Mouse (Mus musculus) embryonic fibroblast, embryonic 13.5 days (primary cell): Measurements from ENCODE around the gene Sp7. TPM values are rescaled to one million over a fixed set of nuclear protein-coding genes. Genes with fewer than 3 reads are reported as not detected.

ENCODE experiments used
- H3K27ac ChIP-seq: 2 replicates; pipeline ENCODE4 v1.5.1; 2012; ENCODE audit warnings: low read length, control low read depth, inconsistent platforms; ENCODE audit not compliant: insufficient read depth
- H3K4me1 ChIP-seq: 2 replicates; pipeline ENCODE4 v1.6.1; 2011; ENCODE audit warnings: low read length; ENCODE audit not compliant: control insufficient read depth, insufficient read depth
- H3K4me3 ChIP-seq: 2 replicates; pipeline ENCODE4 v1.5.1; 2011; ENCODE audit warnings: mild to moderate bottlenecking, control low read depth, low read length; ENCODE audit not compliant: insufficient read depth
- CTCF ChIP-seq: IDR thresholded peaks from 2 replicates; pipeline ENCODE4 v1.5.1; 2011; ENCODE audit warnings: mild to moderate bottlenecking, control low read depth, low read length, moderate library complexity, borderline replicate concordance; ENCODE audit not compliant: insufficient read depth
- POLR2A ChIP-seq: IDR thresholded peaks from 2 replicates; pipeline ENCODE4 v1.6.1; 2011; ENCODE audit warnings: low read depth, mild to moderate bottlenecking, control low read depth, low read length, moderate library complexity
- polyA plus RNA-seq: library from polyadenylated mRNA; stranded (reverse); fragments of >200 nt; gene quantifications from 2 replicates; pipeline ENCODE4 v1.2.4, GENCODE M21; 2011; ENCODE audit warnings: low read depth; ENCODE audit not compliant: missing spikeins, insufficient read length

Sp7 gene
- polyA plus RNA-seq, result 0.52 and 1.1 TPM in 2 replicates

DNA sequence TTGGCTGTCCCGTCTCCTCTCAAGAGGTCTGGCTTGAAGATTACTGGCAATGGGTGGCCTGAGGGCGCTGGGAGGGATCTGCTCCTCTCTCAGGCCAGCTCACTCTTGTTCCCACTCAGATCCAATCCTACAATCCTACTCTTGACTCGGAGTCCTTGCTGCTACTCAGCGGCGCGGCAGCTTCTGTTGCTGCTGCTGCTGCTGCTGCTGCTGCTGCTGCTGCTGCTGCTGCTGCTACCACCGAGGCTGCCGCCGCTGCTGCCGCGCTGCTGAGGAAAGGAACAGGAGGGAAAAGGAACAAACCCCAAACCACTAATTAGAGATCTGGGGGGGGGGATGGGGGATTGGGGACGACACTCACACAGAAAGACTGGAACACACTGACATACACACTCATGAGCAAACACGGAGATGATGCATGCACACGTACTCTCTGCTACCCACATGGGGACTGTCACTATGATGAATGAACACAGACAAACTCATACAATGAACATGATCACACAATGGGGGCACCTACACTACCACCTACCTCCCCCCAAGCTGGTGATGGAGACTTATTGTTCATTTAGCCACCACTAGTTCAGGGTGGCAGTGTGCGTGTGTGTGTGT lies at the start of gene Sp7:
Sp7 (minus strand) TSS at position 450 of the 612 bp plus-strand sequence.
- H3K4me1 ChIP-seq, result no peaks in the 10 kb centered on the region
- H3K4me3 ChIP-seq, result no peak within 1 kb of the TSS
- TF ChIP-seq POLR2A, result no peak
- TF ChIP-seq CTCF, result no peak
- no peak within 1 kb of the TSS for H3K27ac ChIP-seq

DNA sequence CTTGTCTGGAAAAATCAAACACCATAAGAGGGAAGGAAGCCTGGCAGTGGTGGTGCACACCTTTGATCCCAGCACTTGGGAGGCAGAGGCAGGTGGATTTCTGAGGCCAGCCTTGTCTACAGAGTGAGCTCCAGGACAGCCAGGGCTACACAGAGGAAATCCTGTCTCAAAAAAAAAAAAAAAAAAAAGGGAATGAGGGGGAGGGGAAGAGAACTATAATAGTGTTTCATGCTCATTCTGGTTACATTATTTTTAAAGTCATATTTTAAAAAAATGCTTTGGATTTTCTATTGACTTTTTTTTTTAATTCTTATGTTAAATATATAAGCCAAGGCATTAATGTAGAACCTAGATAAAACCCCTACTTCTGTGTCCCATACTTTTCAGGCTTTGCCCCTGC lies 46.7 kb upstream of the Sp7 start:
- Histone ChIP-seq H3K4me1 (0 out of 2 replicates have a peak, but pooled peaks cover 3% of the 10 kb centered on the region), H3K27ac (no peak overlapping the region), H3K4me3 (no peak overlapping the region)
- TF ChIP-seq POLR2A, result no peak
- no peak for TF ChIP-seq CTCF

DNA sequence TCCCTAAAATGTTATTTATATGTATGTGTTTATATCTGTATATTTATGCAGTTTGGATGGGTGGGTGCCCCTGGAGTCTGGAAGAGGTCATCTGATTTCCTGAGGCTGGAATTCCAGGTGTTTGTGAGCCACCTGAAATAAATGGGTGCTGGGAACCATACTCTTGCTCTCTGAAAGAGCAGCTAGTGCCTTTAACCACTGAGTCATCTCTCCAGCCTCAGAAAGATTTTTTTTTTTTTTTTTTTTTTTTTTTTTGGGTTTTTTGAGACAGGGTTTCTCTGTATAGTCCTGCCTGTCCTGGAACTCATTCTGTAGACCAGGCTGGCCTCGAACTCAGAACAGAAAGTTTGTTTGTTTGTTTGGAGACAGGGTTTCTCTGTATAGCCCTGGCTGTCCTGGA lies 44.1 kb upstream of the Sp7 start:
- TF ChIP-seq CTCF (no peak), POLR2A (no peak)
- H3K27ac ChIP-seq, result no peak overlapping the region
- H3K4me1 ChIP-seq, result 0 out of 2 replicates have a peak, but pooled peaks cover 3% of the 10 kb centered on the region
- no peak overlapping the region for H3K4me3 ChIP-seq

DNA sequence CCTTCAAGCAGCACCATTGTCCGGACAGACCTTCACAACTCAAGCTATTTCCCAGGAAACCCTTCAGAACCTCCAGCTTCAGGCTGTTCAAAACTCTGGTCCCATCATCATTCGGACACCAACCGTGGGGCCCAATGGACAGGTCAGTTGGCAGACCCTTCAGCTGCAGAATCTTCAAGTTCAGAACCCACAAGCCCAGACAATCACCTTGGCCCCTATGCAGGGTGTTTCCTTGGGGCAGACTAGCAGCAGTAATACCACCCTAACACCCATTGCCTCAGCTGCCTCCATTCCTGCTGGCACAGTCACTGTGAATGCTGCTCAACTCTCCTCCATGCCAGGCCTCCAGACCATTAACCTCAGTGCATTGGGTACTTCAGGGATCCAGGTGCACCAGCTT lies 42.3 kb upstream of the Sp7 start:
- no peak for TF ChIP-seq POLR2A
- no peak for TF ChIP-seq CTCF
- Histone ChIP-seq H3K4me1 (0 out of 2 replicates have a peak, but pooled peaks cover 3% of the 10 kb centered on the region), H3K27ac (no peak overlapping the region), H3K4me3 (no peak overlapping the region)

DNA sequence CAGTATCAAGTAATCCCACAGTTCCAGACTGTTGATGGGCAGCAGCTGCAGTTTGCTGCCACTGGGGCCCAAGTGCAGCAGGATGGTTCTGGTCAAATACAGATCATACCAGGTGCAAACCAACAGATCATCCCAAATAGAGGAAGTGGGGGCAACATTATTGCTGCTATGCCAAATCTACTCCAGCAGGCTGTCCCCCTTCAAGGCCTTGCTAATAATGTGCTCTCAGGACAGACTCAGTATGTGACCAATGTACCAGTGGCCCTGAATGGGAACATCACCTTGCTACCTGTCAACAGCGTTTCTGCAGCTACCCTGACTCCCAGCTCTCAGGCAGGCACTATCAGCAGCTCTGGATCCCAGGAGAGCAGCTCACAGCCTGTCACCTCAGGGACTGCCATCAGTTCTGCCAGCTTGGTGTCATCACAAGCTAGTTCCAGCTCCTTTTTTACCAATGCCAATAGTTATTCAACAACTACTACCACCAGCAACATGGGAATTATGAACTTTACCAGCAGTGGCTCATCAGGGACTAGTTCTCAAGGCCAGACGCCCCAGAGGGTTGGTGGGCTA lies 41.7 kb upstream of the Sp7 start:
- Histone ChIP-seq H3K4me3 (no peak overlapping the region), H3K27ac (no peak overlapping the region), H3K4me1 (0 out of 2 replicates have a peak, but pooled peaks cover 3% of the 10 kb centered on the region)
- no peak for TF ChIP-seq CTCF
- no peak for TF ChIP-seq POLR2A

DNA sequence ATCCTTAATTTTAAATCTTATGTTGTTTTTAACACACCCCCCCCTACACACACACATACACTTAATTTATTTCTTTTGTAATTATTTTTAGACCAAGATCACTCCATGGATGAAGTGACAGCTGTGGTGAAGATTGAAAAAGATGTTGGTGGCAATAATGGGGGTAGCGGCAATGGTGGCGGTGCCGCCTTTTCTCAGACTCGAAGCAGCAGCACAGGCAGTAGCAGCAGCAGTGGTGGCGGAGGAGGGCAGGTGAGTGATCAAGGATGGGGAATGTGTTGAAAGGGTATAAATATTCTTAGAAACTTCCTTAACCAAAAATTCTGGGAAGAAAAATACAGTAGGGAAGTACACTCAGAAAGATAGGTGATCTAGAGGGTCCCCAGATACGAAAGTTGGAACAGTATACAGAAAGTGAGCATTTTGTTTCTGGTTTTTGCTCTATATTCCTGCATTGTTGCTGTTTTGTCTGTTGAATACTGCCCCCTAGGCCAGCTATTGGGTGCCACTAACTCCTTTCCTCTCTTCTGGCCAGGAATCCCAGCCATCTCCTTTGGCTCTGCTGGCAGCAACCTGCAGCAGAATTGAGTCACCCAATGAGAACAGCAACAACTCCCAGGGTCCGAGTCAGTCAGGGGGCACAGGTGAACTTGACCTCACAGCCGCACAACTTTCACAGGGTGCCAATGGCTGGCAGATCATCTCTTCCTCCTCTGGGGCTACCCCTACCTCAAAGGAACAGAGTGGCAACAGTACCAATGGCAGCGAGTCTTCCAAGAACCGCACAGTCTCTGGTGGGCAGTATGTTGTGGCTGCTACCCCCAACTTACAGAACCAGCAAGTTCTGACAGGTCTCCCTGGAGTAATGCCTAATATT lies 40.9 kb upstream of the Sp7 start:
- TF ChIP-seq CTCF (no peak), POLR2A (no peak)
- 0 out of 2 replicates have a peak, but pooled peaks cover 3% of the 10 kb centered on the region for H3K4me1 ChIP-seq
- no peak overlapping the region for H3K4me3 ChIP-seq
- no peak overlapping the region for H3K27ac ChIP-seq

DNA sequence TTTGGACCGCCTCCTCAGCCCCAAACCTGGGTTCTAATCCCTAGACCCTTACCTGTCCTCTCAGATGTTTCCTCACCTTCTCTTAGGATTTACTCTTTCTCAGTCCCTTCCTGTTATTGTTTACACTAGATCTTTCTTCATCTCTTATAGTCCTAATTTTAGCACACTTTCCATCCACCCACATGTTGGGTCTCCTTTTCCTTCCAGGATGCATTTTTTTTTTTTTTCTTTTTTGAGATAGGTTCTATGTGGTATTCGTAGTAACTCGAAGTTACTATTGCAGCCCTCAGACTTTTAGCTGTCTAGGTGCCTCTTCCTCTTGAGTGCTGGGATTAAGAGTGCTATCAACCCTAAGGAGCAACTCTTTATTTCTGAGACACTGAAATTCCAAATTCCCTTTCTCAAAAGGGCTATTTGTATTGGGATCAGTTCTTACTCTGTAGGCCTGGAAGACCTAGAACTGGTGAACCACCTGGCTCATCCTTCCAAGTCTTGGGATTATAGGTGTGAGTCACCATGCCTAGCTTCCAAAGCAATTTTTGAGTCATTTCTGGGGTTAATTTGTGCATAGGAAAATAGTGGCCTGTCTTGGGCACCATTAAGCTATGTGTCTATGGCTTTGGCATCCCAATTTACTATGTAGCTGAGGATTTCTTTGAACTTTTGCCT lies 40.1 kb upstream of the Sp7 start:
- Histone ChIP-seq H3K4me1 (0 out of 2 replicates have a peak, but pooled peaks cover 3% of the 10 kb centered on the region), H3K4me3 (peak overlapping the region; percentile 46), H3K27ac (peak overlapping the region; percentile 63; the same call in 1 of the 2 replicates)
- no peak for TF ChIP-seq CTCF
- TF ChIP-seq POLR2A, result no peak

DNA sequence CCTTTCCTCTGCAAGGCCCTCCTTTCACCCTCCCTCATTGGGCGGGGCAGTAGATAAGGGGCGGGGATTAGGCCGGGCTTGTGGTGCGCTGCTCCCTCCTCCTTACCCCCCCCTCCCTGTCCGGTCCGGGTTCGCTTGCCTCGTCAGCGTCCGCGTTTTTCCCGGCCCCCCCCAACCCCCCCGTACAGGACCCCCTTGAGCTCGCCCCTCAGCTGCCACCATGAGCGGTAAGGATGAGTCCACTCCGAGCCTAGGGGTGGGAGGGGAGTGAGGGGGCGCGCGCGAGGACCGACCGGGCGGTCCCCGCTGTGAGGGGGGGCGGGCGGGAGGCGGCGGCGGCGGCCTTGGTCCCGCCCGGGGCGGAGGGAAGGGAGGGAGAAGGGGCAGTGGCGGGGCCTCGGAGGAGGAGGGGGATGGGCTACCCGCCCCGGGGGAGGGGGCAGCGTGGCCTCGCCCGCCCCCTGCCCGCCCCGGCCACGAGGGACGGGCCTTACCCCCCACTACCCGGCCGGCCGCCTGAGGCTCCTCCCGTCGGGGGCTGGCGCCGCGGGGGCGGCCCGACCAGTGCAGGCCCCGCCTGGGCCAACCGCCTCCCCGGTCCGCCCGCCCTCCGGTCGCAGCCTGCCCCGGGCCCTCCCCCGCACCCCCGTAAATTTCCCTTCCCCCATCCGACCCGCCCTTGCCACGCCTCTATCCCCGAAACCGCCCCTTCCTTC lies 39.4 kb upstream of the Sp7 start:
- Histone ChIP-seq H3K4me1 (0 out of 2 replicates have a peak, but pooled peaks cover 3% of the 10 kb centered on the region), H3K27ac (peak overlapping the region; percentile 63; the same call in 1 of the 2 replicates), H3K4me3 (peak overlapping the region; percentile 46)
- TF ChIP-seq POLR2A (peak; percentile 52), CTCF (no peak)
